Mouse (Mus musculus): ENCODE results near the gene Spata2l.

GRCm38 (mm10) chr8:123278445-123278844 is 42.4 kb upstream of the Spata2l start:
- TF ChIP-seq CTCF (conservative IDR thresholded peaks at IDR 0.05; ENCODE audit: low read length) (no peak), NANOG (IDR thresholded peaks at IDR 0.05; ENCODE audit: borderline replicate concordance, low read length) (no peak)

Data from E14TG2a.4 (cell line).